Comparison of ENCODE assay signal across 13 mouse cellular contexts in genomic region chr9:58232374-58232773, GRCm38 (mm10). TPM values are rescaled to one million over a fixed set of nuclear protein-coding genes. Genes with fewer than 3 reads are reported as not detected.
DNase-seq lines count a peak whose midpoint lies in the region; ATAC-seq lines count a peak whose summit lies in the region.
"Had no signal": no experiment of that assay in that cellular context is flagged by ENCODE, and none has a peak within 500 bp of the region (broad histone marks: within the 10 kb centered on the region; RNA-seq: fewer than 3 reads in every experiment).

No protein-coding gene starts in this region.

- no peak for ATAC-seq in liver, embryonic 12.5 days
- ATAC-seq: activated CD4-positive, CD25-positive, alpha-beta regulatory T cell, adult 4 months; forebrain, embryonic 15.5 days had no signal

- 50% methylated on average over 5 of the region's 5 CpGs for WGBS in liver, embryonic 12.5 days (ENCODE audit: insufficient replicate concordance)

- H3K4me2 ChIP-seq in liver, embryonic 12.5 days = no peak overlapping the region
- H3K4me2 ChIP-seq: forebrain, embryonic 15.5 days; midbrain, embryonic 12.5 days had no signal

- no peak overlapping the region for H3K9ac ChIP-seq in liver, embryonic 12.5 days
- H3K9ac ChIP-seq: forebrain, embryonic 15.5 days; midbrain, embryonic 12.5 days had no signal

- H3K36me3 ChIP-seq in liver, embryonic 12.5 days = peaks cover 94% of the 10 kb centered on the region

- no peaks in the 10 kb centered on the region for H3K27me3 ChIP-seq in liver, embryonic 12.5 days (replicated peaks)
- H3K27me3 ChIP-seq: forebrain, embryonic 15.5 days; midbrain, embryonic 12.5 days had no signal

- H3K9me3 ChIP-seq in liver, embryonic 12.5 days (replicated peaks) = no peaks in the 10 kb centered on the region
- H3K9me3 ChIP-seq: forebrain, embryonic 15.5 days; midbrain, embryonic 12.5 days had no signal

- H3K4me1 ChIP-seq in liver, embryonic 12.5 days = peaks cover 15% of the 10 kb centered on the region
- H3K4me1 ChIP-seq: forebrain, embryonic 15.5 days; midbrain, embryonic 12.5 days had no signal

- peak; percentile 46 for DNase-seq in heart, adult 8-10 months (ENCODE audit: low spot score)
- DNase-seq in heart, postnatal 4 days = no peak
- peak; percentile 39 for DNase-seq in thymus, postnatal 0 days (ENCODE audit: low spot score)
- DNase-seq in thymus, postnatal 10 days (ENCODE audit: low spot score in 2 of 2) = no peak
- DNase-seq in testis, postnatal 10 days (ENCODE audit: low spot score) = no peak
- no peak for DNase-seq in frontal cortex, postnatal 25 days (ENCODE audit: low spot score in 2 of 2)
- DNase-seq in adrenal gland, postnatal 36 days = no peak
- DNase-seq: cerebellum, postnatal 25 days; right cerebral cortex, postnatal 14 days had no signal

- peak overlapping the region; percentile 34 for H3K27ac ChIP-seq in liver, embryonic 12.5 days
- H3K27ac ChIP-seq: forebrain, embryonic 15.5 days; midbrain, embryonic 12.5 days had no signal

- no peak overlapping the region for H3K4me3 ChIP-seq in liver, embryonic 12.5 days
- H3K4me3 ChIP-seq: forebrain, embryonic 15.5 days; midbrain, embryonic 12.5 days had no signal

RNA-seq across cellular contexts. Expression of gene Pml, which starts 17.2 kb away (rescaled TPM):
- 1 to 10 TPM; 7.0 to 9.1 (median 8.0) TPM for total RNA-seq in heart, adult 8-10 months (2022)
- 10 to 100 TPM; 15.3 to 17.6 TPM for total RNA-seq in heart, postnatal 4 days (2021)
- polyA plus RNA-seq in thymus, postnatal 0 days (2015; fragmentation: Nextera tagmentation; extraction: Ambion mirVana) = 17.8 and 18.3 TPM in 2 replicates
- polyA plus RNA-seq in liver, embryonic 12.5 days (2016; fragmentation: Nextera tagmentation; extraction: Ambion mirVana) = 24.4 and 26.5 TPM in 2 replicates
- total RNA-seq in adrenal gland, postnatal 36 days (2021) = 10 to 100 TPM; 22.4 to 24.2 TPM

RNA-seq across cellular contexts. Expression of gene Stoml1, which starts 20.6 kb away (rescaled TPM):
- 10 to 100 TPM in 3 of 4 experiments, 1 to 10 TPM in 1; 9.5 to 13.4 (median 11.7) TPM for total RNA-seq in heart, adult 8-10 months (2022)
- total RNA-seq in heart, postnatal 4 days (2021) = 10 to 100 TPM; 14.2 to 17.1 TPM
- 48.3 and 55.1 TPM in 2 replicates for polyA plus RNA-seq in thymus, postnatal 0 days (2015; fragmentation: Nextera tagmentation; extraction: Ambion mirVana)
- polyA plus RNA-seq in liver, embryonic 12.5 days (2016; fragmentation: Nextera tagmentation; extraction: Ambion mirVana) = 6.5 and 6.6 TPM in 2 replicates
- 10 to 100 TPM; 15.7 to 19.2 TPM for total RNA-seq in adrenal gland, postnatal 36 days (2021)

RNA-seq across cellular contexts. Expression of gene Islr2, which starts 28.3 kb away (rescaled TPM):
- 1 to 10 TPM in 1 of 4 experiments, under 1 TPM in 3; 0.53 to 2.5 (median 0.73) TPM for total RNA-seq in heart, adult 8-10 months (2022)
- total RNA-seq in heart, postnatal 4 days (2021) = under 1 TPM; 0.83 to 0.86 TPM
- 0.06 TPM in 1 of 2 replicates, not detected in the other for polyA plus RNA-seq in thymus, postnatal 0 days (2015; fragmentation: Nextera tagmentation; extraction: Ambion mirVana)
- polyA plus RNA-seq in liver, embryonic 12.5 days (2016; fragmentation: Nextera tagmentation; extraction: Ambion mirVana) = 0.07 TPM in 1 of 2 replicates, not detected in the other
- total RNA-seq in adrenal gland, postnatal 36 days (2021) = 1 to 10 TPM; 2.3 to 3.3 TPM
- polyA plus RNA-seq: activated CD4-positive, CD25-positive, alpha-beta regulatory T cell, adult 4 months had no signal

RNA-seq across cellular contexts. Expression of gene Islr, which starts 28.3 kb away (rescaled TPM):
- 10 to 100 TPM; 18.0 to 21.1 (median 19.4) TPM for total RNA-seq in heart, adult 8-10 months (2022)
- total RNA-seq in heart, postnatal 4 days (2021) = 10 to 100 TPM; 25.4 to 31.0 TPM
- polyA plus RNA-seq in thymus, postnatal 0 days (2015; fragmentation: Nextera tagmentation; extraction: Ambion mirVana) = 11.5 and 14.7 TPM in 2 replicates
- polyA plus RNA-seq in liver, embryonic 12.5 days (2016; fragmentation: Nextera tagmentation; extraction: Ambion mirVana) = 4.9 and 5.9 TPM in 2 replicates
- total RNA-seq in adrenal gland, postnatal 36 days (2021) = 10 to 100 TPM; 23.7 to 32.1 TPM

Comparison
In these comparisons a context has a peak if more than half of its experiments do, and no peak if none do; other contexts are left out.
1. DNase-seq: peak in heart, adult 8-10 months (single experiment) and thymus, postnatal 0 days (single experiment); none in heart, postnatal 4 days (single experiment), thymus, postnatal 10 days (0 of 2), testis, postnatal 10 days (single experiment), frontal cortex, postnatal 25 days (0 of 2) and adrenal gland, postnatal 36 days (0 of 2).